ENCODE assay signal across 31 mouse cellular contexts in genomic region chr3:26243274-26243673, GRCm38 (mm10).
A peak's percentile ranks its signal among the peaks of the same experiment; 100 is the strongest.
DNase-seq lines count a peak whose midpoint lies in the region; ATAC-seq and TF ChIP-seq lines count a peak whose summit lies in the region.
"Had no signal": no experiment of that assay in that cellular context is flagged by ENCODE, and none has a peak within 500 bp of the region (broad histone marks: within the 10 kb centered on the region; RNA-seq: fewer than 3 reads in every experiment).

No protein-coding gene starts in this region.

- no peak overlapping the region for H3K4me2 ChIP-seq in hindbrain, postnatal 0 days (ENCODE audit: low read depth, low read length)
- no peak overlapping the region for H3K4me2 ChIP-seq in hindbrain, embryonic 13.5 days
- H3K4me2 ChIP-seq in midbrain, embryonic 13.5 days (replicated peaks), result no peak overlapping the region
- H3K4me2 ChIP-seq in midbrain, embryonic 16.5 days (ENCODE audit: low read length), result no peak overlapping the region
- H3K4me2 ChIP-seq: forebrain, embryonic 13.5 days; heart, embryonic 13.5 days; hindbrain, embryonic 12.5 days had no signal

- no peak overlapping the region for H3K9ac ChIP-seq in hindbrain, postnatal 0 days (replicated peaks; ENCODE audit: low read length)
- no peak overlapping the region for H3K9ac ChIP-seq in hindbrain, embryonic 13.5 days
- H3K9ac ChIP-seq in midbrain, embryonic 13.5 days (replicated peaks), result no peak overlapping the region
- no peak overlapping the region for H3K9ac ChIP-seq in midbrain, embryonic 16.5 days (ENCODE audit: low read depth, low read length)
- H3K9ac ChIP-seq: forebrain, embryonic 13.5 days; heart, embryonic 13.5 days; hindbrain, embryonic 12.5 days had no signal

- WGBS in hindbrain, postnatal 0 days, result 68% methylated on average over 2 of the region's 2 CpGs
- WGBS in hindbrain, embryonic 13.5 days, result 73% methylated on average over 2 of the region's 2 CpGs
- 47% methylated on average over 2 of the region's 2 CpGs for WGBS in midbrain, embryonic 13.5 days
- 44% methylated on average over 2 of the region's 2 CpGs for WGBS in midbrain, embryonic 16.5 days

- H3K27me3 ChIP-seq in hindbrain, postnatal 0 days (ENCODE audit: insufficient read depth, low read length), result no peaks in the 10 kb centered on the region
- H3K27me3 ChIP-seq in hindbrain, embryonic 13.5 days, result no peaks in the 10 kb centered on the region
- peaks cover 11% of the 10 kb centered on the region; the same call in 1 of the 2 replicates for H3K27me3 ChIP-seq in midbrain, embryonic 13.5 days
- H3K27me3 ChIP-seq in midbrain, embryonic 16.5 days (ENCODE audit: control insufficient read depth, insufficient read depth, low read depth, low read length), result no peaks in the 10 kb centered on the region
- H3K27me3 ChIP-seq: CH12.LX; forebrain, embryonic 13.5 days; heart, embryonic 13.5 days; hindbrain, embryonic 12.5 days had no signal

- ATAC-seq in hindbrain, postnatal 0 days, result no peak
- ATAC-seq in hindbrain, embryonic 13.5 days (ENCODE audit: low FRiP score), result no peak
- peak; percentile 80 for ATAC-seq in midbrain, embryonic 13.5 days
- ATAC-seq in midbrain, embryonic 16.5 days, result peak; percentile 48; the same call in 1 of the 2 replicates
- ATAC-seq in megakaryocyte-erythroid progenitor cell, adult 5-6 weeks (replicated peaks; ENCODE audit: low FRiP score, low TSS enrichment, poor library complexity, severe bottlenecking), result no peak
- ATAC-seq: forebrain, embryonic 13.5 days; forebrain, embryonic 16.5 days; hindbrain, embryonic 16.5 days; inflammation-experienced regulatory T-cells, adult 6 months; Patski had no signal

- TF ChIP-seq CTCF in hindbrain, postnatal 0 days (IDR thresholded peaks at IDR 0.05; ENCODE audit: low read depth), result no peak
- no peak for TF ChIP-seq CTCF in brain, embryonic 14.5 days (IDR thresholded peaks at IDR 0.05; ENCODE audit: borderline replicate concordance, extremely low read depth, insufficient read depth, insufficient read length)

- no peaks in the 10 kb centered on the region for H3K9me3 ChIP-seq in hindbrain, postnatal 0 days (ENCODE audit: low read length)
- H3K9me3 ChIP-seq in hindbrain, embryonic 13.5 days, result no peaks in the 10 kb centered on the region
- no peaks in the 10 kb centered on the region for H3K9me3 ChIP-seq in midbrain, embryonic 13.5 days
- H3K9me3 ChIP-seq in midbrain, embryonic 16.5 days (replicated peaks; ENCODE audit: control insufficient read depth, low read length, poor library complexity, severe bottlenecking), result no peaks in the 10 kb centered on the region
- H3K9me3 ChIP-seq: forebrain, embryonic 10.5 days; forebrain, embryonic 13.5 days; G1E; heart, embryonic 10.5 days; heart, embryonic 13.5 days; hindbrain, embryonic 12.5 days had no signal

- peak; percentile 2 for DNase-seq in hindbrain, postnatal 0 days (ENCODE audit: low spot score)
- peak; percentile 38 for DNase-seq in brain, embryonic 14.5 days (ENCODE audit: low read depth)
- DNase-seq in adipocyte (ENCODE audit: low spot score), result no peak
- no peak for DNase-seq in ovary, postnatal 10 days (ENCODE audit: low spot score)
- DNase-seq: adrenal gland, adult 2 months; adrenal gland, postnatal 14 days; B cell, adult 2 months; cerebellum, adult 11-12 months; cerebellum, adult 8-10 months; cerebellum, postnatal 10 days; cerebellum, postnatal 36 days; embryo, embryonic 11 days; gastrocnemius, postnatal 10 days; gastrocnemius, postnatal 36 days; heart, adult 2 months; heart, postnatal 14 days had no signal

- TF ChIP-seq POLR2A in brain, embryonic 14.5 days (IDR thresholded peaks at IDR 0.05; ENCODE audit: borderline replicate concordance, extremely low read depth, insufficient read depth, insufficient read length, poor library complexity, severe bottlenecking), result no peak

- H3K4me3 ChIP-seq in hindbrain, postnatal 0 days (ENCODE audit: low read length), result no peak overlapping the region
- no peak overlapping the region for H3K4me3 ChIP-seq in hindbrain, embryonic 13.5 days
- no peak overlapping the region for H3K4me3 ChIP-seq in midbrain, embryonic 13.5 days (replicated peaks)
- H3K4me3 ChIP-seq in midbrain, embryonic 16.5 days (ENCODE audit: low read depth, low read length), result no peak overlapping the region
- H3K4me3 ChIP-seq: forebrain, embryonic 10.5 days; forebrain, embryonic 13.5 days; heart, adult 2 months; heart, embryonic 10.5 days; heart, embryonic 13.5 days; hindbrain, embryonic 12.5 days had no signal

- no peak overlapping the region for H3K27ac ChIP-seq in hindbrain, postnatal 0 days
- no peak overlapping the region for H3K27ac ChIP-seq in hindbrain, embryonic 13.5 days
- no peak overlapping the region for H3K27ac ChIP-seq in midbrain, embryonic 13.5 days
- no peak overlapping the region for H3K27ac ChIP-seq in midbrain, embryonic 16.5 days (ENCODE audit: low read length)
- H3K27ac ChIP-seq: forebrain, embryonic 10.5 days; forebrain, embryonic 13.5 days; heart, adult 2 months; heart, embryonic 10.5 days; heart, embryonic 13.5 days; hindbrain, embryonic 12.5 days had no signal

- H3K36me3 ChIP-seq in hindbrain, postnatal 0 days (ENCODE audit: insufficient read depth, low read length), result no peaks in the 10 kb centered on the region
- H3K36me3 ChIP-seq in hindbrain, embryonic 13.5 days, result no peaks in the 10 kb centered on the region
- no peaks in the 10 kb centered on the region for H3K36me3 ChIP-seq in midbrain, embryonic 13.5 days
- H3K36me3 ChIP-seq in midbrain, embryonic 16.5 days (ENCODE audit: control insufficient read depth, insufficient read depth, low read length), result no peaks in the 10 kb centered on the region
- H3K36me3 ChIP-seq: forebrain, embryonic 10.5 days; G1E; heart, embryonic 10.5 days; heart, embryonic 13.5 days; hindbrain, embryonic 12.5 days had no signal

- H3K4me1 ChIP-seq in hindbrain, postnatal 0 days (ENCODE audit: insufficient read depth, low read length), result no peaks in the 10 kb centered on the region
- H3K4me1 ChIP-seq in hindbrain, embryonic 13.5 days (replicated peaks), result no peaks in the 10 kb centered on the region
- peaks cover 5% of the 10 kb centered on the region for H3K4me1 ChIP-seq in midbrain, embryonic 13.5 days (replicated peaks)
- H3K4me1 ChIP-seq in midbrain, embryonic 16.5 days (ENCODE audit: control insufficient read depth, insufficient read depth, low read length), result no peaks in the 10 kb centered on the region
- H3K4me1 ChIP-seq: forebrain, embryonic 13.5 days; heart, embryonic 10.5 days; heart, embryonic 13.5 days; hindbrain, embryonic 12.5 days had no signal

Comparison
In these comparisons a context has a peak if more than half of its experiments do, and no peak if none do; other contexts are left out.
1. ATAC-seq: peak in midbrain, embryonic 13.5 days (single experiment) and midbrain, embryonic 16.5 days (single experiment); none in hindbrain, postnatal 0 days (single experiment), hindbrain, embryonic 13.5 days (single experiment) and megakaryocyte-erythroid progenitor cell, adult 5-6 weeks (single experiment).
2. DNase-seq: peak in hindbrain, postnatal 0 days (single experiment) and brain, embryonic 14.5 days (single experiment); none in adipocyte (single experiment) and ovary, postnatal 10 days (single experiment).